In the genomic region with DNA sequence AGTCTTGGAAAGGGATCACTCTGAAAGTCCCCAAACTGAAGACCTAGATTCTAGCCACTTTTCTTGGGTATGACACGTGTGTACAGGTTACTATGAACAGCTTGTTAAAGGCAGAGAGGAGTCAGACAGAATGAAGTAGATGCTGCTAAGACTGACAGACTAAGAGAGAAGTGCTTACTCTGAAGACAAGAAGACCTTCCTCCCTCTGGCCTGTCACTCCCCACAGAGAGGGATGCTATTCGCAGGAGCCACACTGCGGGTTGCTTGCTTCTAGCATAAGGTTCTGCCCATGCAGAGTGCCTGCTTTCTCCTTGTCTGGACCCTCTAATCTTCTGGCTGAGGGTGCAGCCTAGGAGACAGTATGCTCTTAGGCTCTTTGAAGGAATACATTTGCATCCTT, we compare ENCODE assay signal across 15 mouse cellular contexts.
DNase-seq lines count a peak whose midpoint lies in the region; ATAC-seq lines count a peak whose summit lies in the region.
"Had no signal": no experiment of that assay in that cellular context is flagged by ENCODE, and none has a peak within 500 bp of the region (broad histone marks: within the 10 kb centered on the region; RNA-seq: fewer than 3 reads in every experiment).

No protein-coding gene starts in this region.

- peaks cover 16% of the 10 kb centered on the region for H3K4me1 ChIP-seq in forebrain, embryonic 15.5 days
- H3K4me1 ChIP-seq in forebrain, embryonic 13.5 days, result peaks cover 16% of the 10 kb centered on the region
- peaks cover 20% of the 10 kb centered on the region for H3K4me1 ChIP-seq in hindbrain, embryonic 14.5 days (replicated peaks; ENCODE audit: control insufficient read depth, insufficient read depth, low read length)
- peaks cover 19% of the 10 kb centered on the region for H3K4me1 ChIP-seq in midbrain, embryonic 14.5 days (ENCODE audit: control insufficient read depth, insufficient read depth, low read length)
- no peaks in the 10 kb centered on the region for H3K4me1 ChIP-seq in kidney, embryonic 15.5 days
- H3K4me1 ChIP-seq: embryonic facial prominence, embryonic 15.5 days had no signal

- peak; percentile 36; the same call in 1 of the 2 replicates for ATAC-seq in forebrain, embryonic 15.5 days (replicated peaks)
- ATAC-seq in forebrain, embryonic 13.5 days, result no peak
- ATAC-seq in hindbrain, embryonic 14.5 days (ENCODE audit: low FRiP score), result no peak
- no peak for ATAC-seq in midbrain, embryonic 14.5 days (ENCODE audit: low FRiP score, low TSS enrichment)
- ATAC-seq in kidney, embryonic 15.5 days (replicated peaks; ENCODE audit: low FRiP score), result no peak

- peak overlapping the region; percentile 70 for H3K27ac ChIP-seq in forebrain, embryonic 15.5 days (replicated peaks)
- H3K27ac ChIP-seq in forebrain, embryonic 13.5 days, result no peak overlapping the region
- peak overlapping the region; percentile 84 for H3K27ac ChIP-seq in hindbrain, embryonic 14.5 days
- peak overlapping the region; percentile 80 for H3K27ac ChIP-seq in midbrain, embryonic 14.5 days (replicated peaks; ENCODE audit: low read depth, low read length)
- H3K27ac ChIP-seq in kidney, embryonic 15.5 days, result no peak overlapping the region
- H3K27ac ChIP-seq: embryonic facial prominence, embryonic 15.5 days; heart, adult 2 months had no signal

- no peak overlapping the region for H3K9ac ChIP-seq in forebrain, embryonic 15.5 days (replicated peaks)
- H3K9ac ChIP-seq in forebrain, embryonic 13.5 days, result no peak overlapping the region
- no peak overlapping the region for H3K9ac ChIP-seq in hindbrain, embryonic 14.5 days
- no peak overlapping the region for H3K9ac ChIP-seq in midbrain, embryonic 14.5 days (replicated peaks; ENCODE audit: low read length)
- H3K9ac ChIP-seq in kidney, embryonic 15.5 days, result no peak overlapping the region
- H3K9ac ChIP-seq: embryonic facial prominence, embryonic 15.5 days had no signal

- H3K36me3 ChIP-seq in forebrain, embryonic 15.5 days, result no peaks in the 10 kb centered on the region
- no peaks in the 10 kb centered on the region for H3K36me3 ChIP-seq in forebrain, embryonic 13.5 days (ENCODE audit: poor library complexity, severe bottlenecking)
- no peaks in the 10 kb centered on the region for H3K36me3 ChIP-seq in hindbrain, embryonic 14.5 days (replicated peaks; ENCODE audit: control insufficient read depth, insufficient read depth)
- H3K36me3 ChIP-seq in midbrain, embryonic 14.5 days (ENCODE audit: control insufficient read depth, insufficient read depth, low read length), result no peaks in the 10 kb centered on the region
- no peaks in the 10 kb centered on the region for H3K36me3 ChIP-seq in kidney, embryonic 15.5 days
- H3K36me3 ChIP-seq: embryonic facial prominence, embryonic 15.5 days had no signal

- DNase-seq in cerebellum, postnatal 14 days, result peak; percentile 32 to 54
- no peak for DNase-seq in hindbrain, embryonic 14.5 days (ENCODE audit: low spot score)
- no peak for DNase-seq in midbrain, embryonic 14.5 days
- no peak for DNase-seq in kidney, postnatal 4 days
- DNase-seq: adrenal gland, postnatal 25 days; gastrocnemius, postnatal 10 days; heart, adult 2 months; kidney, adult 9 months; lung, adult 18-20 months; right cerebral cortex, postnatal 25 days; thymus, postnatal 14 days had no signal

- WGBS in forebrain, embryonic 15.5 days, result 55% methylated on average over 3 of the region's 3 CpGs
- WGBS in forebrain, embryonic 13.5 days, result 62% methylated on average over 3 of the region's 3 CpGs
- 44% methylated on average over 3 of the region's 3 CpGs for whole genome bisulfite sequencing in hindbrain, embryonic 14.5 days
- WGBS in midbrain, embryonic 14.5 days, result 55% methylated on average over 3 of the region's 3 CpGs
- WGBS in kidney, embryonic 15.5 days, result 70% methylated on average over 3 of the region's 3 CpGs

- H3K4me3 ChIP-seq in forebrain, embryonic 15.5 days, result no peak overlapping the region
- H3K4me3 ChIP-seq in forebrain, embryonic 13.5 days, result no peak overlapping the region
- no peak overlapping the region for H3K4me3 ChIP-seq in hindbrain, embryonic 14.5 days (replicated peaks; ENCODE audit: low read length)
- no peak overlapping the region for H3K4me3 ChIP-seq in midbrain, embryonic 14.5 days (replicated peaks; ENCODE audit: low read depth, low read length)
- no peak overlapping the region for H3K4me3 ChIP-seq in kidney, embryonic 15.5 days (replicated peaks)
- H3K4me3 ChIP-seq: embryonic facial prominence, embryonic 15.5 days; heart, adult 2 months had no signal

- no peaks in the 10 kb centered on the region for H3K9me3 ChIP-seq in forebrain, embryonic 15.5 days
- H3K9me3 ChIP-seq in forebrain, embryonic 13.5 days (replicated peaks), result no peaks in the 10 kb centered on the region
- H3K9me3 ChIP-seq in hindbrain, embryonic 14.5 days (ENCODE audit: control insufficient read depth, low read length), result no peaks in the 10 kb centered on the region
- no peaks in the 10 kb centered on the region for H3K9me3 ChIP-seq in midbrain, embryonic 14.5 days (ENCODE audit: control insufficient read depth, low read length)
- H3K9me3 ChIP-seq in kidney, embryonic 15.5 days (replicated peaks), result no peaks in the 10 kb centered on the region
- H3K9me3 ChIP-seq: embryonic facial prominence, embryonic 15.5 days had no signal

- H3K27me3 ChIP-seq in forebrain, embryonic 15.5 days, result no peaks in the 10 kb centered on the region
- H3K27me3 ChIP-seq in forebrain, embryonic 13.5 days, result no peaks in the 10 kb centered on the region
- H3K27me3 ChIP-seq in hindbrain, embryonic 14.5 days (ENCODE audit: control insufficient read depth, insufficient read depth, low read length), result no peaks in the 10 kb centered on the region
- H3K27me3 ChIP-seq in midbrain, embryonic 14.5 days (ENCODE audit: control insufficient read depth, insufficient read depth, low read length), result no peaks in the 10 kb centered on the region
- H3K27me3 ChIP-seq in kidney, embryonic 15.5 days, result no peaks in the 10 kb centered on the region
- H3K27me3 ChIP-seq: embryonic facial prominence, embryonic 15.5 days had no signal

- H3K4me2 ChIP-seq in forebrain, embryonic 15.5 days (replicated peaks), result no peak overlapping the region
- no peak overlapping the region for H3K4me2 ChIP-seq in forebrain, embryonic 13.5 days
- no peak overlapping the region; the same call in 1 of the 2 replicates for H3K4me2 ChIP-seq in hindbrain, embryonic 14.5 days (replicated peaks)
- no peak overlapping the region for H3K4me2 ChIP-seq in midbrain, embryonic 14.5 days (ENCODE audit: low read length)
- no peak overlapping the region for H3K4me2 ChIP-seq in kidney, embryonic 15.5 days
- H3K4me2 ChIP-seq: embryonic facial prominence, embryonic 15.5 days had no signal

Comparison
In these comparisons a context has a peak if more than half of its experiments do, and no peak if none do; other contexts are left out.
1. H3K27ac ChIP-seq: peak in forebrain, embryonic 15.5 days (single experiment), hindbrain, embryonic 14.5 days (single experiment) and midbrain, embryonic 14.5 days (single experiment); none in forebrain, embryonic 13.5 days (single experiment) and kidney, embryonic 15.5 days (single experiment).
2. DNase-seq: peak in cerebellum, postnatal 14 days (2 of 2); none in hindbrain, embryonic 14.5 days (single experiment), midbrain, embryonic 14.5 days (single experiment) and kidney, postnatal 4 days (0 of 2).